Mouse (Mus musculus) thymus, adult 18-20 months (tissue): Measurements from ENCODE around the gene Cep55.

Experiments used
- DNase-seq, 2 experiments: peaks; one replicate each; pipeline ENCODE4 v3.0.0; 2022; ENCODE audit warnings: mixed read lengths in 2 of 2

The Cep55 gene

DNA sequence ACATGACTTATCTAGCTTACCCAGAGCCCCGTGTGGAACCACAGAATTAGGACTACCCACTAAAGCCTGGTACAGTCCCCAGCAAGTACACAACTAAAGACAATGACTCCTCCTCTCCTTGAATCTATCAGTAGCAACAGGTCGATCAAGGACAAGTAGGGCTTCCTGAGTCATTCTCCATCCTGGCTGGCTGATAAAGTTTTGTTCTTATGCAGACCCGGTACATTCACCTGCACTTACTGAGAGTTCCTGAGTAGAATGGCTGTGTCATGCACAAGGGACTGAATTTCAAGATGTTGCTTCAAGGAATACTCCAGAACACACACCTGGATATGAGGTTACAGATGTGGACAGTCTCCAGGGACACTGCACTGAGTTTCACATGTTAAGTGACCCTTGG is 9.6 kb upstream of the Cep55 start:
- no peak for DNase-seq

DNA sequence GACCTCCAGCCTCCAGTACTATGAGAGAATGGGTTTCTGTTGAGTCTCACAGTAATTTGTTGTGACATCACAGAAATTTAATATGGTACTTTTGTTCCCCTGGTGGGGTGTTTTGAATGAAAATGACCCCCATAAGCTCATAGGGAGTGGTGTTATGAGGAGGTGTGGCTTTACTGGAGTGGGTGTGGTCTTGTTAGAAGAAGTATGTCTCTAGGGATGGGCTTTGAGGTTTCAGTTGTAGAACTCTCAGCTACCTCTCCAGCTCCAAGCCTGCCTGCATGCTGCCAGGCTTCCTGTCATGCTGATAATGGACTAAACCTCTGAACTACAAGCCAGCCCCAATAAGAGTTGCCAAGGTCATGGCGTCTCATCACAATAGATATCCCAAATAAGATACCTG is 5.1 kb upstream of the Cep55 start:
- no peak for DNase-seq

DNA sequence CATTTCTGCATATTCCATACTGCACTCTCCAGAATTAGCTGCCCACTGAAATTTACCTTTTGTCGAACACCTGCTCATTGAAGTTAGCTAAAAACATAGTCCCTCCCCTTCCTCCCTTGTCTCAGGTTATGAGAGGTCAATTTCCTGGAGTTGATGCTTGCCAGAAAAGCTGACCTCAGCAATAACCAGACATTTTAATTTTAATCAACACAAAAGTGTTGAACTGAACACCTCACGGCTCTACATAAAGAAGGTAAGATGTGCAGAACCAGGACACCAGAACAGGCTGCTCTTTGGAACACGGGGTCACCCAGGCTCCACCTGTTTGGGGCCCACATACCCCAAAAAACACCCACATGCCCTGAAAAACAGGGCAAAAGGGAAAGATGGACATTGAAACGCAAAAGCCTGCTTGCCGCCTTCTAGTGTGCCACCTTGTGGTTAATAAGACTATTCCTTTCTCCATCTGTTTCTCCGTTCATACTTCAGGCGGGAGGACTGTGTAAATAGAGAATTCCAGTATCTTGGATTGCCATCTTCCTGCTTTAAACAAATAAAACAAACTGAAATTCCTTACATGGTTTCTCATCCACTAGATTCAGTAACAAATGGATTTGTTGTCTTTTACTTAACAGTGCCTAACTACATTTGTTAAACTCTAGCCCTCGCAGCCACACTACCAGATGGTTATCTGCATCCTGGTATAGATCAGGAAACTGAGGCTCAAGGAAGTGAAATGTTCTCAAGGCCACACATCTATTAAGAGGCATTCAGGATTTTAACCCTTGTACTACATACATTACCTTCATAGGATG is 1.4 kb upstream of the Cep55 start:
- DNase-seq, result no peak

DNA sequence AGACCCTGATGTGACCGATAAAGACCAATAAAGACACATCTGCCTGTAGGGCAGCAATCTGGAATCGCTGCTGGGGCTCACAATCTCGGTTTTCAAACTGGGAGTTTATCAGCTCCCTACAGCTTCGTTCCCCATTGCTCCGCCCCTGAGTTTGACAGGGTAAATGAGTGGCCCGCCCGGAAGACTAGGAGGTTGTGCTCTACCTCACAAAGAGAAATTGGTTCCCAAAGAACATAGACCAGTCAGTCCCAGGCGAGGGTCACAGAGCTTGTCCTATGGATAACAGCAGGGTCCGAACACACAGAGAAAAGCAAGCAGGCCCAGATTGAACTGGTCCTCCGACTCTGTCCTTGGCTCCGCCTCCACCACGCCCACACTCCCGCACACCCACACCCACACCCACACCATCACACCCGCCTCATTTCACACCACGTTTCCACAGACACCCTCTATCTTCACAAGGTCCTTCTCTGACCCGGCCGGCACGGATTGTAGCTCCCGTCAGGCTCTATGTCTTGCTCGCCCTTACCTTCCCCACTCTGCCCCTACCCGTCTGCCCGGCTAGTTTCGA is 577 bp upstream of the Cep55 start:
- DNase-seq, result no peak

DNA sequence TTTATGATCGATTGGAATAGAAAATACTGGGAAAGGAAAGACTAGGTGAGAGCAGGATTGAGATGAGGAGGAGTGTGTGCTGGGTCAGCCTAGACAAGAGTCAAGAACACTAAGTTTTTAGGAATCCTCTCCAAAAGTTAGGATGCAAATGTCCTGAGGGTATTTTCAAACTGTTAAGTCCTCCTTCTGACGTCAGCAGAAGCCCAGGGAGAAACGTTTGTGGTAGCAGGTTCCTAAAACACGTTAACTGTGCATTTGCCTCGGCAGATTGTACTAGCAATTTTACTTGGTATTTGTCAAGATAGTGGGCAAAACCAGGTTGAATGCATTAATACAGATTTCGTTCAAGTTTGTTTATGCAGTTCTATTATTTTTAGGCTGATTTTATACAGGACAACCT is 987 bp downstream of the Cep55 start:
- DNase-seq, result no peak

DNA sequence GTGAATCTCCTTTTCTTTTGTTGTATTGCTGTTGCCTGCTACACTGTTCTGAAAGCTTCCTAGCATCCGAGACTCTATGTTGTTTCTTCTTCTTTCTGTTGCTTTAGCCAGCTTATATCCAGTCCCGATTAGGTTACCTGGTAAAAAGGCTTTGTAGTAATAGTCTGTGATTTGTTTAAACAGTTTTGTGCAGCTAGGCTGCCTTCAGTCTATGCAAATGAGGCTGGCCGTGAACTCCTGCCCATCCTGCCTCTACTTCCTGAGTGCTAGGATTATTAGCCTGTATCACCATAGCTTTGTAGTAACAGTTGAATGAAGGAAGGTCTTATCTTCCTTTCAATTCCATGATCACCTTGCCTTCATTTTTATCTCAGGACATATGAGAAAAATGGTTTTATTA is 1.5 kb downstream of the Cep55 start:
- no peak for DNase-seq

DNA sequence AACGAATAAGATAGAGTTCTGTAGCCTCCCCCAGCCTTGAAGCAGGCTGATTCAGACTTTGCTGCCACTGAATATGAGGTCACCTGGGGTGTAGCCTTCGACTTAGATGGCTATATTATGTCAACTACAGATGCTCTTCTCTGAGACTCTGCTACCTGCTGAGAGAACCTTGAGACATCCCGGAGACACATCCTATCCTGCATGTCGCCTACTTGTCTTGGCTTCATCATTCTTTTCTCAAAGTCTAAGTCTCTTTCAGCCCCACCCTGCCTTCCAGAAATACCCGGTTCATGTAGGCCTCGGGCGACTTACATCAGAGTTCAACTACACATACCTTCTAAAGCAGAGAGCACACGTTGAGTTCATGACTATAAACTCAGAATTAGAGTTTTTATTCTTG is 2.1 kb downstream of the Cep55 start:
- DNase-seq, result no peak

DNA sequence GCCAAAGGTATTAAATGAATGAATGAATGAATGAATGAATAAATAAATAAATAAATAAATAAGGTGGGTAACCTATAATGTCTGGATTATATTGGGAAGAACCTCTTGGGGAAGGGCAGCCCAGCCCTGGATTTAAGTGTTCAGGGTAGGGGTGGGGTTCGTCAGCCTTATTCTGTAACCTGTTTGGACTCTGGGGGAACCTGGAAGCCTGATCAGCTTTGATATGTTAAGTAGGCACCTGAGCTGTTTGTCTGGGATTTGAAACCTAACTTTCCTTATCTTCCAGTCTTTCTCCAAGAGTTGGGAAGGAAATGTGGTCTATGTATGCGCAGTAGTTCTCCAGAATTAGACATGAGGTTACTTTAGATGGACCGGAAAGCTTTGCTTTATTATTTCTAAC is 8.4 kb downstream of the Cep55 start:
- no peak for DNase-seq

DNA sequence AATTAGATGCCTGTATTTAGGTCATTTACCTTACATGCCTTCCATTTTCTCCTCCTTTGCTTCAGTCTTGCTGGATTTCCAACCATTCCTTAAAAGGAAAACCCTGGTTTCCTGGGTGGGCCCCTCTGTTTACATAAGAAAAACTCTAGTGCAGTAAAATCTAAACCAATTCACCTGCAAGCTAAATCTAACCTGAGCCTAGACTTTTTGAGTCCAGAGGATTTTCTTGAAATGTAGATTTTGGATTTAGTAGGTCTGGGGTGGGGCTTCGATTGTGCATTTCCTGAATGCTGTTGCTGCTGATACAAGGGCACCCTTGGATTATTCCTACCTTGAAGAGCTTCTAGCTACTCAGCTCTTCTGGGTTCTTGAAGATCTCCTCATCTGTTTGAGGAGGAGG is 9.2 kb downstream of the Cep55 start:
- no peak for DNase-seq

DNA sequence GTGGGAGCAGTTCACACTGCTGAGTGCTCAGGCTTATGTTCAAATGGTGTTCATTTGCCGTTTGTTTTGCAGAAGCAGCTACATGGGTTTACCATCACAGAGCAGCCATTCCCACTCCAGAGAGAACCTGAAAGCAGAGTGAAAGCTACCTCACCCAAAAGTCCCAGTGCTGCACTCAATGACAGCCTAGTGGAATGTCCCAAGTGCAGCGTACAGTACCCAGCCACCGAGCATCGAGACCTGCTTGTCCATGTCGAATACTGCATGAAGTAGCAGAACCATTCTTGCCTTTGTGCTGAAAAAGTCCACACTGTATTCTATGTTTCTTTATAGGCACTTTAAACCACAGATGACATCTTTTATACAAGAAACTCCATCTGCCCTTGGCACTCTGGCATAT is 18.4 kb downstream of the Cep55 start:
- DNase-seq, result no peak

DNA sequence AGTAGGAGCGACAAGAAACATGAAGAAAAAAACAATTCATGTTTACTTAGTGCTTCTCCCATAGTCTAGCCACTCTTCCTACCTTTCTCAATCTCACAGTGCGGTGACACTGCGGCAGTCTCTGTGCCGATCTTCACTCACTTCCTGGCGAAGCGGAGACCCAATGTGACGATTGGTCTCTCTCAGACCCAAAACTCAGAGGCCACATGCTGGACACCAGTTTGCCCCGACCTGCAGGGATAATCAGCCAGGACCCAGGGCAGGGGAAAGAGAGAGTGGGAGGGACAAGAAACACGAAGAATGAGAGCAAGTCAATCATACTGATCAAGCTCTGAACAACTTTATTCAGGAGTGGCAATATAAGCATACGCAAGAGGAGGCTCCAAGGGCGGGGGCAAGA is 20.2 kb downstream of the Cep55 start:
- no peak for DNase-seq

DNA sequence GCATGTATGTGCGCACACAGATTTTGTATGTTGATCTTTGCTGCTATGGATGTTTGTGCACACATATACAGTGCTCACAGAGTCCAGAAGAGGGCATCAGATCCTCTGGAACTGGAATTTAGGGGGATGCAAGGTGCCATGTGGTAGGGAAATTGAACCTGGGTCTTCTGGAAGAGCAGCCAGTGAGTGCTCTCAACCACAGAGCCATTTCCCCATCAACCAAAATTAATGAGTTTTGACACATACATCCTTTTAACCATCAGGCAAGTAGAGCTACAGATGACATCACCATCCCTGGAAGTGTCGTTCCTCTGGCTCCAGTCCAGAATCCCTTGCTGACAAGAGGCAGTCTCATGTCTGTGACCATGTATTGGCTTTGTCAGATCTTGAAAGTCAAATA is 21.4 kb downstream of the Cep55 start:
- DNase-seq, result no peak

DNA sequence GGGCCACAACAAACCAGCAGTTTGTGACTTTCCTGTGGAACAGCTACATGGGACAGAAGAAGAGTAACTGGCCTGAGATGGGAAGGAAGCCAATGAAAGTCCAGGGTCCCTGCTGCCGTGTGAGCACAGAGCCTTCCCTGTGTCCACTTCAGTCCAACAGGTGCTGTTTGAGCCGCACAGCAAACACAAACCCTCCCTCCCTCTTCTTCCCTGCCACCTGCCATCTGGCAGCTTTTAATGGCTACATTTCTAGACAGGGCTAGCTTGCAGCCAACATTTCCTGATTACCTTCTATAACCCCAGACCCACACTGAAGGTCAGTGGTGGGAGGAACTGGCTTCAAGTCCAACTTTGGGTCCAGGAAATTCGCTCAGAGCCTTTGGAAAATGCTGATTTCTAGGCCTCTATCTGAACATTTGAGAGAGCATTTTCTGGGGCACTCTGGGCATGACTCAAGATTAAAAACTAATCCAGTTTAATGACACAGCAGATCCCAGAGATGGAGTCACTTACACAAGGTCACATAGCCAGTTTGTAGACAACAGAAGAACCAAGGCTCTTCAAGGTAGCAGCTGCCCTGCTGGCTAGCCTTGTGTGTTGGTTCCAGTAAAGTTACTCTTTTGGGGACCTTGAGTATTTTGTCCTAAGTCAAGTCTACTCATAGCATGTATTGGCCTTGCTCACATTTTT is 23.2 kb downstream of the Cep55 start:
- no peak for DNase-seq

DNA sequence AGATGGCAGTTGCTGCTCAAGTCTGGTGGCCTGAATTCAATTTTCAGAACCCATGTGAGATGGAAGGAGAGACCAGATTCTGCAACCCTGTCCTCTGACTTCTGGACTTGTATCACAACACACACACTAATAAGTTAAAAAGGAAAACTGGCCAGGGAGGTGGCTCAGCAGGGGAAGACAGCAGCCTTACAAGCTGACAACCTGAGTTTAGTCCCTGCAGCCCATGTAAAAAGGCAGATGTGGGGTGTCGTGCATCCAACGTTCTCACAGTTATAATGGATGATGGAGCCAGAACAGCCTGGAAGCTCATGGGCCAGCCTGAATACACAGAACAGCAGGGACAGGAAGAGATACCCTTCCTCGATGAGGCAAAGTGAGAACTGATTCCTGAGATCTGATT is 26.6 kb downstream of the Cep55 start:
- no peak for DNase-seq

DNA sequence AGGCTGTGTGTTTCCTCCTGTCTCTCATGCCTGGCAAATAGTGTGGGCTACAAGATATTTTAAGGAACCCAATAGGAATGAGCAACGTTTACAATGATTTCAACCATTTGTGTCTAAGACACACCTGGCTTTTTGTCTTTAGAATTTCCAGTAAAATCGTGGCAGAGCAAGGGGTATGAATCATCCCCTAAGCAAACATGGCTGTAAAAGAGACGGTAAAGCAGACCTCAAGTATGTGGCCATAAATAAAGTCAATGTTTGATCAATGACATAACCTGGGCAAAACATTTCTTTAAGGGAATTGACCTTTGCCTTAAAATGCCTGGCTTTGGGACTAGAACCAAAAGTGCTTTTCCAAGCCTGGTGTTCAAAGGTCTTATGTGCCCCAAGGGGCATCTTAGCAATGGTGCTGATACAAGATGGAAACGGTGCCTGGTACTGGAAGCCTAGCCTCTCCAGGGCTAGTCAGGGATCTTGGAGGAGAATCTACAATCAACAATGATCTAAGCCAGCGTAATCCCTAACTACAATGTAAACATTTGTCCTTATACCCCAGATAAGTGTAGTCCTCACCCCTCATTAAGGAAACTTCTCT is 28.2 kb downstream of the Cep55 start:
- DNase-seq, result no peak

DNA sequence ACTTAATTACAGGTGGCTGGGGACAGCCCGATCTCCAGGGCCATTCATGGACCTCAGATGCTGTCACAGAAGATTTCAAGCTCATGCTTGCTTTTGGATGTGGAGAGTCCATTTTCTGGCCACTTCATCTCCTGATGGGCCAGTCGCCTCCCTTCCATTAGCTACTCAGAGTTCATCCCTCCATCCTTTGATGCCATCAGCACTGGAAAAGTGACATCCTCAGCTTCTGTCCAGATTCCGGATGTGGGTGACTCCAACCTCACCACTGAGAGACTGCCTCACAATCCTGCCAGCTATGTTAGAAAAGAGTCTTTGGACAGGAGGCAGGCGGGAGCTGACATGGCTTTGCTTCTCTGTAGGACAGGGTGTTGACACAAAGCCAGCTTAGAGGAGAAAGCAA is 31.0 kb downstream of the Cep55 start:
- DNase-seq, result no peak

DNA sequence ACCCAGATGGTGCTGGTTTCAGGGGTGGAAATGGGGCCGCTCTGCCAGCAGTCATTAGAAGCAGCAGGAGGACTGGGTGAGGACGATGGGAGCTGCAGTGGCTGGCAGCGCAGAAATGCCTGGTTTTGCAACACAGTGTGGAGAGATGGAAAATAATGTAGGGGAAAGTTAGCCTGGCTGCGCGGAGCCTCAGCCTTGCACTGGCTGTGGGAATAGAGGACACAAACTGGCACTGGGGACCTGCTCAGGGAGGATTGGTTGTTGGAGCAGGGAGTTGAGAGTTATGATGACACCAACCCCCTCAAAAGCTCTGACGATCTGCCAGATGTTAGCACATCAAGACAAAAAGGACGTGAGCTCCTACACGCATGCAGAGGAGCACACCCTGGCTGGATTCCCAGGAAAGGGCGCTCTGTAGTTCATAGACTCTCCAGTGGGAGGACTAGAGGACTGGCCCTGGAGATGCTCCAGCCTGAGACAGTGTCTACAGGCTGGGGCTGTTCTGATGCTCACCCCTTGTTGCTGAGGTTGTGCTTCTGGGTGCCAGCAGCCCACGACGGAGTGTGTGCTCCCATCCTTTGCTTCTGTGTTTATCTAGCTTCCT is 32.2 kb downstream of the Cep55 start:
- no peak for DNase-seq

DNA sequence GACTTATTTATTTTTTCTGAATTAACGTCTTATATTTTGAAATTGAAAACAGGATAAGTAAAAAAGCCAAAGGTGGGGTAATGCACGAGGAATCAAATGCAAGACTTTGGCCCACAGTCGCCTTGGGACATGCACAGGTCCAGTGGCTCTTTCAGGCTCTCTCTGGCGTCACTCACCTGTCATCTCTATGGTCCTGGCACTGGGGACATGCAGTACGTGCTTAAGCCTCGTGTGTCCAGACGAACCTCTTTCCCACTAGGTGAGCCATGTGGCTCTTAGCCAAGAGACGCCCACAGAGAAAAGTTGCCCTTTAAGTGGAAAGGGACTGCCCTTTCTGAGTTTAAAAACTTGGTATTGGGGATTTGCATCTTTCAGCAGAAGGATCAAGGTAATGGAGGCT is 34.5 kb downstream of the Cep55 start:
- DNase-seq, result no peak

DNA sequence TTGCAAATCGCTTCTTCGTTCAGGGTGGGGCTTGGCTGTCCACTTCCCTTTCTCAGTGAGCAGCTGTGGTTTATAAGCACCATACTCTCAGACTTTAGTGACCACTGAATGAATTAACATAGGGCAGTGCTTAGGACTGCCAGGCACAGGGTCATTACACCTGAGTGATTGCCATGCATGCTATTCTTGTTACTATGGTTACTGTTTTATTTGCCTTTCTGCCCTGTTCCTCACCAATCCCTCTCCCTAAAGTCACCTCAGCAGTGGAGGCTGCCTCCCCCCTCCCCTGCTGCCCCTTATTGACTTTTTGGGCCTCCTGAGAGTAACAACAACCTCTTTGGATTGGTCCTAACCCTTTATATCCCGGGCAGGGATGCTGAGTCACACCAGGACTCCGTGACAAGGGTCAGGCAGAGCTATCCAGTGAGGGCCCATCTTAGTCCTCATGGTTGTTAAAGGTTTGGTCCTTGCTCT is 36.7 kb downstream of the Cep55 start:
- DNase-seq, result no peak

DNA sequence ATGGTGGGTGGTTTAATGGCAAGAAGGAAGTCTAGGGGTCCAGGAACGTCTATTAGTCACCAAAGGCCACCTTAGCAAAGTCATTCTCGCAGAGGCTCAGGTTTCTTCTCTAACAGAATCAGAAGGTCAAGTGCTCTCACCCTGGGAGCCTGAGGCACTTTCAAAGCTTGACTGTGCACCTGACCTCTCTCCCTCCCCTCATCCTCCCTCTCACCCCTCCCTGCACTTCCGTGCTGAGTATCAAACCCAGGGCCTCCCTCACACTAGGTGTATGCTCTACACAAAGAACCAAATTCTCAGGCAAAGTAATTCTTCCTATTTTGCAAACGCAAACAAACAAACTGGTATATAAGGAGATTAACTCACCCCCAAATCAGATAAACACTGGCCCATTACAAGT is 41.4 kb downstream of the Cep55 start:
- no peak for DNase-seq

DNA sequence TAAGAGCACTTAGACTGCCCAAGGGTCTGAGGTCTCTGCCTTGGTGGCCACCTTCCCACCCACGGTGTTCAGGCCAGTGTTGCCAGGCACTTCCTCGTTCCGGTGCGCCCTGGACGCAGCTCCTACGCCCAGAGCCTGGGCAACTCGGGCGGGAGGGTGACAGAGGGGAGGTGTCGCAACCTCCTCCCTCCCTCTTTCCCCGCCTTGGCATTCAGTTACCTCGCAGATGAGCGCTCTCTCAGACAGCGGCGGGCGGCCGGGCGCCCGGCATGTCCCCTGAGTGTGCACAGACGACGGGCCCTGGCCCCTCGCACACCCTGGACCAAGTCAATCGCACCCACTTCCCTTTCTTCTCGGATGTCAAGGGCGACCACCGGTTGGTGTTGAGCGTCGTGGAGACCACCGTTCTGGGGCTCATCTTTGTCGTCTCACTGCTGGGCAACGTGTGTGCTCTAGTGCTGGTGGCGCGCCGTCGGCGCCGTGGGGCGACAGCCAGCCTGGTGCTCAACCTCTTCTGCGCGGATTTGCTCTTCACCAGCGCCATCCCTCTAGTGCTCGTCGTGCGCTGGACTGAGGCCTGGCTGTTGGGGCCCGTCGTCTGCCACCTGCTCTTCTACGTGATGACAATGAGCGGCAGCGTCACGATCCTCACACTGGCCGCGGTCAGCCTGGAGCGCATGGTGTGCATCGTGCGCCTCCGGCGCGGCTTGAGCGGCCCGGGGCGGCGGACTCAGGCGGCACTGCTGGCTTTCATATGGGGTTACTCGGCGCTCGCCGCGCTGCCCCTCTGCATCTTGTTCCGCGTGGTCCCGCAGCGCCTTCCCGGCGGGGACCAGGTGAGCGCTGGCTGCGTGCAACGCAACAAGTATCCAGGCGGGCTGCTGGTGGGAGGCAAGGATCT is 42.3 kb downstream of the Cep55 start, which contains the start of gene Ffar4:
Gene Ffar4 (plus strand): TSS at position 214 of the 901 bp plus-strand sequence.
- DNase-seq, result no peak

DNA sequence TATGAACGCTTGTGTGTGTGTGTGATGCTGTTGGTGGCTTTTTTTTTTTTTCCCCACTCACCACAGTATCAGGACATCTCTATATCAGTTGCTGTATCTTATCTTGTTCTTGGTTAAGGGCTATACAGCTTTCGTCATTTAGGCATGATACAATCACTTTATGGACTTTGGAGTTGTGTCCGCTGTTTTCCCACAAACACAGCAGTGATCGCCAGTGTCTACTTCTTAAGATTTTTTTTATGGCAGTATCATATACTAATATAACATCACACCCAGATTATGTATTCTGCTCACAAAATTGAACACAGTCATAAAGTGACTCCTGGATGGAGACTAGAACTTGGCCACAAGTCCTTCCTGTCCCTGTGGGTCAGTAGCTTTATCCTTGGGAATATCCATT is 53.1 kb downstream of the Cep55 start:
- no peak for DNase-seq
